Comparison of ENCODE assay signal across 20 mouse cellular contexts in genomic region chr10:82875446-82875845, GRCm38 (mm10). TPM values are rescaled to one million over a fixed set of nuclear protein-coding genes. Genes with fewer than 3 reads are reported as not detected.
DNase-seq lines count a peak whose midpoint lies in the region; ATAC-seq and TF ChIP-seq lines count a peak whose summit lies in the region.
"Had no signal": no experiment of that assay in that cellular context is flagged by ENCODE, and none has a peak within 500 bp of the region (broad histone marks: within the 10 kb centered on the region; RNA-seq: fewer than 3 reads in every experiment).

No protein-coding gene starts in this region.

- peaks cover 35% of the 10 kb centered on the region for H3K79me2 ChIP-seq in CH12.LX (replicated peaks; ENCODE audit: control insufficient read depth, extremely low read depth, insufficient read depth, poor library complexity, severe bottlenecking)

- 75% methylated on average over 10 of the region's 10 CpGs for WGBS in lung, adult 2 months
- 81% methylated on average over 10 of the region's 10 CpGs for WGBS in intestine, embryonic 16.5 days
- 96% methylated on average over 10 of the region's 10 CpGs for WGBS in thymus, adult 2 months

- H3K4me2 ChIP-seq in CH12.LX (ENCODE audit: insufficient read depth, low read depth, poor library complexity, severe bottlenecking) = no peak overlapping the region
- H3K4me2 ChIP-seq in intestine, embryonic 16.5 days (ENCODE audit: low read depth, low read length) = no peak overlapping the region
- H3K4me2 ChIP-seq: embryonic facial prominence, embryonic 12.5 days; embryonic facial prominence, embryonic 15.5 days; heart, embryonic 12.5 days; heart, embryonic 15.5 days; hindbrain, embryonic 14.5 days had no signal

- DNase-seq in lung, postnatal 10 days = peak; percentile 31
- no peak for DNase-seq in lung, adult 2 months
- no peak for DNase-seq in CH12.LX (ENCODE audit: extremely low read depth)
- DNase-seq in thymus, adult 2 months = no peak
- no peak for DNase-seq in right cerebral cortex, postnatal 10 days (ENCODE audit: low spot score in 2 of 2)
- DNase-seq: cerebellum, adult 11 months; cerebellum, adult 2 months; cerebellum, adult 9-11 months; gastrocnemius, adult 2 months; gastrocnemius, postnatal 14 days; heart, postnatal 36 days had no signal

- no peaks in the 10 kb centered on the region for H3K27me3 ChIP-seq in CH12.LX (replicated peaks)
- no peaks in the 10 kb centered on the region for H3K27me3 ChIP-seq in intestine, embryonic 16.5 days (replicated peaks; ENCODE audit: control insufficient read depth, insufficient read depth, low read length)
- H3K27me3 ChIP-seq in thymus, adult 2 months (ENCODE audit: control insufficient read depth, insufficient read depth, low read length) = no peaks in the 10 kb centered on the region
- H3K27me3 ChIP-seq: embryonic facial prominence, embryonic 12.5 days; embryonic facial prominence, embryonic 15.5 days; heart, embryonic 12.5 days; heart, embryonic 15.5 days had no signal

- H3K36me3 ChIP-seq in CH12.LX (replicated peaks in 1 of 2; ENCODE audit: control insufficient read depth in 1 of 2, insufficient read depth in 1 of 2, low read length in 1 of 2) = peaks cover 76 to 99% of the 10 kb centered on the region in 2 experiments
- peaks cover 27% of the 10 kb centered on the region for H3K36me3 ChIP-seq in intestine, embryonic 16.5 days (ENCODE audit: control insufficient read depth, insufficient read depth, low read length)
- H3K36me3 ChIP-seq in thymus, adult 2 months (ENCODE audit: control insufficient read depth, insufficient read depth, low read length) = peaks cover 34% of the 10 kb centered on the region

- dilution Hi-C loops in CH12.LX (cut with MboI; ENCODE audit: extremely low pct_ligation_motif_present, extremely low pct_unique_long_range_greater_than_20kb, low sequenced_read_pairs) = no loop called here

- TF ChIP-seq RAD21 in CH12.LX (IDR thresholded peaks at IDR 0.05; ENCODE audit: low read depth, low read length) = no peak

- TF ChIP-seq EP300 in CH12.LX (IDR thresholded peaks at IDR 0.05; ENCODE audit: low read length) = no peak

- no peak overlapping the region for H3K27ac ChIP-seq in CH12.LX (ENCODE audit: insufficient read depth, low read depth)
- peak overlapping the region; percentile 73 for H3K27ac ChIP-seq in intestine, embryonic 16.5 days (ENCODE audit: low read length)
- no peak overlapping the region for H3K27ac ChIP-seq in thymus, adult 2 months (ENCODE audit: control insufficient read depth, insufficient read depth, low read length)
- H3K27ac ChIP-seq: embryonic facial prominence, embryonic 12.5 days; embryonic facial prominence, embryonic 15.5 days; gastrocnemius, adult 2 months; heart, embryonic 15.5 days; hindbrain, embryonic 14.5 days; hindbrain, postnatal 0 days had no signal

- no peaks in the 10 kb centered on the region for H3K4me1 ChIP-seq in lung, adult 2 months (ENCODE audit: control insufficient read depth, insufficient read depth, low read length)
- peaks cover 8 to 42% of the 10 kb centered on the region in 2 experiments; a peak in 3 of 4 replicates for H3K4me1 ChIP-seq in CH12.LX (ENCODE audit: control insufficient read depth in 1 of 2, insufficient read depth in 2 of 2)
- peaks cover 19% of the 10 kb centered on the region for H3K4me1 ChIP-seq in intestine, embryonic 16.5 days (ENCODE audit: control insufficient read depth, insufficient read depth, low read length)
- no peaks in the 10 kb centered on the region; the same call in 1 of the 2 replicates for H3K4me1 ChIP-seq in thymus, adult 2 months (replicated peaks; ENCODE audit: control insufficient read depth, insufficient read depth, low read length)

- H3K9ac ChIP-seq in CH12.LX (ENCODE audit: insufficient read depth, low read depth) = no peak overlapping the region
- H3K9ac ChIP-seq in intestine, embryonic 16.5 days (ENCODE audit: low read depth, low read length) = no peak overlapping the region
- H3K9ac ChIP-seq: embryonic facial prominence, embryonic 12.5 days; embryonic facial prominence, embryonic 15.5 days; forebrain, postnatal 0 days; heart, embryonic 12.5 days; heart, embryonic 15.5 days; hindbrain, embryonic 14.5 days had no signal

- TF ChIP-seq CTCF in lung, adult 2 months (IDR thresholded peaks at IDR 0.05; ENCODE audit: insufficient read depth, low read length) = no peak
- TF ChIP-seq CTCF in CH12.LX (conservative IDR thresholded peaks at IDR 0.05 in 1 of 2, IDR thresholded peaks at IDR 0.05 in 1 of 2; ENCODE audit: low read depth in 2 of 2, low read length in 2 of 2) = no peak
- TF ChIP-seq CTCF in thymus, adult 2 months (IDR thresholded peaks at IDR 0.05; ENCODE audit: borderline replicate concordance, control insufficient read depth, extremely low read depth, insufficient read depth, low read length, poor library complexity) = no peak

- no peak overlapping the region for H3K4me3 ChIP-seq in lung, adult 2 months (replicated peaks; ENCODE audit: extremely low read depth, low read depth, low read length)
- H3K4me3 ChIP-seq in CH12.LX (replicated peaks in 1 of 3; ENCODE audit: low read depth in 2 of 3, low read length in 2 of 3, poor library complexity in 1 of 3) = no peak overlapping the region
- no peak overlapping the region for H3K4me3 ChIP-seq in intestine, embryonic 16.5 days (ENCODE audit: low read length)
- no peak overlapping the region for H3K4me3 ChIP-seq in thymus, adult 2 months (ENCODE audit: control insufficient read depth, insufficient read depth, low read length)
- H3K4me3 ChIP-seq: embryonic facial prominence, embryonic 12.5 days; embryonic facial prominence, embryonic 15.5 days; gastrocnemius, adult 2 months; heart, embryonic 12.5 days; heart, embryonic 15.5 days had no signal

- no peaks in the 10 kb centered on the region for H3K9me3 ChIP-seq in CH12.LX (replicated peaks; ENCODE audit: low read length)
- no peaks in the 10 kb centered on the region for H3K9me3 ChIP-seq in intestine, embryonic 16.5 days (ENCODE audit: control insufficient read depth, low read length)
- H3K9me3 ChIP-seq: embryonic facial prominence, embryonic 12.5 days; embryonic facial prominence, embryonic 15.5 days; heart, embryonic 12.5 days; heart, embryonic 15.5 days had no signal

- in situ Hi-C loops in CH12.LX (cut with MboI; ENCODE audit: low pct_ligation_motif_present, low pct_unique_long_range_greater_than_20kb, low sequenced_read_pairs) = no loop called here

- no peak for ATAC-seq in intestine, embryonic 16.5 days
- ATAC-seq: forebrain, embryonic 14.5 days had no signal

- TF ChIP-seq POLR2A in lung, adult 2 months (IDR thresholded peaks at IDR 0.05; ENCODE audit: borderline replicate concordance, extremely low read depth, low read depth, low read length) = no peak
- TF ChIP-seq POLR2A in CH12.LX (IDR thresholded peaks at IDR 0.05; ENCODE audit: low read depth, low read length) = no peak
- no peak for TF ChIP-seq POLR2A in thymus, adult 2 months (IDR thresholded peaks at IDR 0.05; ENCODE audit: control insufficient read depth, extremely low read depth, insufficient read depth, low read length, poor library complexity)

TF ChIP-seq in CH12.LX, 34 proteins besides CTCF, POLR2A, EP300 and RAD21:
- TF ChIP-seq PAX5 (IDR thresholded peaks at IDR 0.05; ENCODE audit: low read length) = no peak
- TF ChIP-seq BHLHE40 (IDR thresholded peaks at IDR 0.05; ENCODE audit: low read depth, low read length) = peak; percentile 47

RNA-seq across cellular contexts. Expression of gene Eid3, which starts 9.0 kb away (rescaled TPM):
- polyA plus RNA-seq in lung, adult 2 months (2012; rRNA removed) = 0.28 and 0.37 TPM in 2 replicates
- total RNA-seq in CH12.LX (2012; rRNA removed) = 1.5 and 1.6 TPM in 2 replicates
- 1.4 and 1.7 TPM in 2 replicates for total RNA-seq in CH12.LX (2014; rRNA removed)
- 3.5 and 4.0 TPM in 2 replicates for polyA plus RNA-seq in CH12.LX (2012; ENCODE audit: insufficient read length, low read depth)
- 0.20 and 0.23 TPM in 2 replicates for polyA plus RNA-seq in intestine, embryonic 16.5 days (2015; fragmentation: Nextera tagmentation; extraction: Ambion mirVana)
- polyA plus RNA-seq in thymus, adult 2 months (2012; rRNA removed) = 0.37 and 0.46 TPM in 2 replicates

RNA-seq across cellular contexts. Expression of gene Txnrd1, which starts 41.7 kb away (rescaled TPM):
- 25.5 and 35.6 TPM in 2 replicates for polyA plus RNA-seq in lung, adult 2 months (2012; rRNA removed)
- total RNA-seq in CH12.LX (2012; rRNA removed) (92.1 and 106 TPM in 2 replicates), CH12.LX (2014; rRNA removed) (133 and 147 TPM in 2 replicates)
- polyA plus RNA-seq in CH12.LX (2012; ENCODE audit: insufficient read length, low read depth) = 254 and 256 TPM in 2 replicates
- 107 and 108 TPM in 2 replicates for polyA plus RNA-seq in intestine, embryonic 16.5 days (2015; fragmentation: Nextera tagmentation; extraction: Ambion mirVana)
- 32.2 and 42.5 TPM in 2 replicates for polyA plus RNA-seq in thymus, adult 2 months (2012; rRNA removed)
